Mouse (Mus musculus): ENCODE results near the gene Lamtor5.

- TF ChIP-seq CTCF (IDR thresholded peaks at IDR 0.05; ENCODE audit: low read depth) (no peak), EP300 (IDR thresholded peaks at IDR 0.05; ENCODE audit: low read depth) (no peak)
These were observed 17.5 kb upstream of the Lamtor5 start for GRCm38 (mm10) chr3:107260956-107261850.
